ENCODE assay signal across 7 mouse cellular contexts in the genomic region with DNA sequence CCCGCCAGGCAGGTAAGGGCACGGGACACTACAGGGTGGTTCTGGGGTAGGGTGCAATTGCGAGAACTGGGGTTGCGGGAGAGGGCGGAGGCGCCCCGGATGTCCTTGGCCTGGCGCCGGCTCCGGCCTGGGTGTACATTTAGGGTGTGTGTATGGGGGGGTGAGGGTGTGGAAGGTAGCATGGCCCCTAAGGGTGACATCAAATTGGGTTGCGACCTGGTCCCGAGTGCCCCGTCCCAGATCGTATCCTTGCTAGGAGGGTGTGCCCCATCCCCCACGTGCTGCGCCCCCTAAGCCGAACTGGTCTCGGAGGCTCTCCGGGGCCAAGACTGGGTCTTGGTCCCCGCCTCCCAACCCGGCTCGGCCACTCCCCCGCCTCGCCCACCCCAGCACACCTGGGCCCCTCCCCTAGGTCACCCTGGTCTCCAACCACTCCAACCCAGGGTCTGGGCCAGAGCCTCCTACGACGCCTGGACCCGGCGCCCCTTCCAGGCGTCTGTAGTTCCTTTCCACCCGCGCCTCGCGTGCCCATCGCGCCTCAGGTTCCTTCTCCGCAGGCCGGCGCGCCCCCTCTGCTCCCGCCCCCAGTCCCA. TPM values are rescaled to one million over a fixed set of nuclear protein-coding genes. Genes with fewer than 3 reads are reported as not detected.
DNase-seq lines count a peak whose midpoint lies in the region; ATAC-seq and TF ChIP-seq lines count a peak whose summit lies in the region.

No protein-coding gene starts in this region.

- H3K4me2 ChIP-seq in lung, embryonic 16.5 days (ENCODE audit: low read depth, low read length): peak overlapping the region; percentile 95
- H3K4me2 ChIP-seq in kidney, postnatal 0 days (ENCODE audit: low read length): peak overlapping the region; percentile 87
- peak overlapping the region; percentile 96 for H3K4me2 ChIP-seq in neural tube, embryonic 11.5 days (ENCODE audit: low read depth)

- no peaks in the 10 kb centered on the region for H3K36me3 ChIP-seq in lung, embryonic 16.5 days (ENCODE audit: control insufficient read depth, insufficient read depth, low read length)
- no peaks in the 10 kb centered on the region for H3K36me3 ChIP-seq in kidney, postnatal 0 days (ENCODE audit: insufficient read depth, low read length)
- H3K36me3 ChIP-seq in neural tube, embryonic 11.5 days (ENCODE audit: control insufficient read depth, insufficient read depth, low read length): no peaks in the 10 kb centered on the region

- no peak for TF ChIP-seq POLR2A in embryonic fibroblast, embryonic 13.5 days (IDR thresholded peaks at IDR 0.05; ENCODE audit: low read depth, low read length)

- ATAC-seq in lung, embryonic 16.5 days (ENCODE audit: low read depth): peak; percentile 23; the same call in 1 of the 2 replicates
- ATAC-seq in kidney, postnatal 0 days (replicated peaks; ENCODE audit: low FRiP score, low read depth): peak; percentile 31; the same call in 1 of the 2 replicates
- peak; percentile 11; the same call in 1 of the 2 replicates for ATAC-seq in neural tube, embryonic 11.5 days (ENCODE audit: insufficient read depth, low FRiP score, low TSS enrichment)

- no peak overlapping the region for H3K27ac ChIP-seq in lung, embryonic 16.5 days (ENCODE audit: low read length)
- no peak overlapping the region for H3K27ac ChIP-seq in embryonic fibroblast, embryonic 13.5 days (ENCODE audit: insufficient read depth, low read length)
- peak overlapping the region; percentile 42; the same call in 1 of the 2 replicates for H3K27ac ChIP-seq in kidney, postnatal 0 days
- H3K27ac ChIP-seq in neural tube, embryonic 11.5 days (ENCODE audit: low read depth, low read length): 0 out of 2 replicates have a peak overlapping the region, but pooled peaks have one; percentile 1

- under 1% methylated on average over 31 of the region's 40 CpGs for WGBS in lung, embryonic 16.5 days
- WGBS in kidney, postnatal 0 days: 1% methylated on average over 36 of the region's 40 CpGs
- under 1% methylated on average over 26 of the region's 40 CpGs for WGBS in neural tube, embryonic 11.5 days

- H3K9me3 ChIP-seq in lung, embryonic 16.5 days (ENCODE audit: control insufficient read depth, low read length): no peaks in the 10 kb centered on the region
- no peaks in the 10 kb centered on the region for H3K9me3 ChIP-seq in kidney, postnatal 0 days (replicated peaks; ENCODE audit: low read length)
- H3K9me3 ChIP-seq in neural tube, embryonic 11.5 days (ENCODE audit: control insufficient read depth, low read length): no peaks in the 10 kb centered on the region

- peak overlapping the region; percentile 51 for H3K4me3 ChIP-seq in lung, embryonic 16.5 days (ENCODE audit: low read length)
- H3K4me3 ChIP-seq in embryonic fibroblast, embryonic 13.5 days (ENCODE audit: insufficient read depth, low read length): 0 out of 2 replicates have a peak overlapping the region, but pooled peaks have one; percentile 6
- peak overlapping the region; percentile 38 for H3K4me3 ChIP-seq in kidney, postnatal 0 days (replicated peaks; ENCODE audit: low read depth, low read length)
- peak overlapping the region; percentile 48 for H3K4me3 ChIP-seq in neural tube, embryonic 11.5 days (ENCODE audit: low read depth, low read length)

- peaks cover 16% of the 10 kb centered on the region for H3K4me1 ChIP-seq in lung, embryonic 16.5 days (replicated peaks; ENCODE audit: control insufficient read depth, insufficient read depth, low read length)
- H3K4me1 ChIP-seq in embryonic fibroblast, embryonic 13.5 days (ENCODE audit: control insufficient read depth, insufficient read depth, low read length): no peaks in the 10 kb centered on the region; the same call in 1 of the 2 replicates
- peaks cover 23% of the 10 kb centered on the region for H3K4me1 ChIP-seq in kidney, postnatal 0 days (replicated peaks; ENCODE audit: insufficient read depth, low read length)
- H3K4me1 ChIP-seq in neural tube, embryonic 11.5 days (ENCODE audit: control insufficient read depth, insufficient read depth, low read length): peaks cover 15% of the 10 kb centered on the region

- no peak for TF ChIP-seq CTCF in embryonic fibroblast, embryonic 13.5 days (IDR thresholded peaks at IDR 0.05; ENCODE audit: borderline replicate concordance, insufficient read depth, low read length)
- no peak for TF ChIP-seq CTCF in kidney, postnatal 0 days (IDR thresholded peaks at IDR 0.05; ENCODE audit: low read depth)

- peaks cover 18% of the 10 kb centered on the region for H3K27me3 ChIP-seq in lung, embryonic 16.5 days (ENCODE audit: control insufficient read depth, insufficient read depth, low read depth, low read length)
- 0 out of 2 replicates have a peak, but pooled peaks cover 3% of the 10 kb centered on the region for H3K27me3 ChIP-seq in kidney, postnatal 0 days (ENCODE audit: insufficient read depth, low read length)
- H3K27me3 ChIP-seq in neural tube, embryonic 11.5 days (ENCODE audit: control insufficient read depth, insufficient read depth, low read length): 0 out of 2 replicates have a peak, but pooled peaks cover 7% of the 10 kb centered on the region

- no peak for DNase-seq in lung, postnatal 14 days
- DNase-seq in cerebellum, adult 8-10 months: peak; percentile 49
- peak; percentile 9 for DNase-seq in kidney, postnatal 0 days (ENCODE audit: low spot score)
- peak; percentile 42 for DNase-seq in neural tube, embryonic 11.5 days (ENCODE audit: low spot score)
- no peak for DNase-seq in urinary bladder, adult 2 months (ENCODE audit: low spot score)

- peak overlapping the region; percentile 60 for H3K9ac ChIP-seq in lung, embryonic 16.5 days (ENCODE audit: low read length)
- peak overlapping the region; percentile 54 for H3K9ac ChIP-seq in kidney, postnatal 0 days (ENCODE audit: low read depth, low read length)
- peak overlapping the region; percentile 40 for H3K9ac ChIP-seq in neural tube, embryonic 11.5 days (ENCODE audit: low read length)

RNA-seq across cellular contexts. Expression of gene Shank1, which starts 0.3 kb away (rescaled TPM):
- 0.96 and 1.1 TPM in 2 replicates for polyA plus RNA-seq in lung, embryonic 16.5 days (2015; fragmentation: Nextera tagmentation; extraction: Ambion mirVana)
- polyA plus RNA-seq in embryonic fibroblast, embryonic 13.5 days (2011; ENCODE audit: insufficient read length, low read depth, missing spikeins): 1.1 and 2.6 TPM in 2 replicates
- 0.68 and 1.1 TPM in 2 replicates for polyA plus RNA-seq in kidney, postnatal 0 days (2015; fragmentation: Nextera tagmentation; extraction: Ambion mirVana)
- polyA plus RNA-seq in neural tube, embryonic 11.5 days (2014; fragmentation: Nextera tagmentation; extraction: Ambion mirVana): 4.6 and 4.7 TPM in 2 replicates
- polyA plus RNA-seq in urinary bladder, adult 2 months (2012; rRNA removed): 0.85 and 1.9 TPM in 2 replicates

RNA-seq across cellular contexts. Expression of gene Clec11a, which starts 3.7 kb away (rescaled TPM):
- polyA plus RNA-seq in lung, embryonic 16.5 days (2015; fragmentation: Nextera tagmentation; extraction: Ambion mirVana): 3.0 and 3.2 TPM in 2 replicates
- polyA plus RNA-seq in embryonic fibroblast, embryonic 13.5 days (2011; ENCODE audit: insufficient read length, low read depth, missing spikeins): 2.6 and 13.4 TPM in 2 replicates
- polyA plus RNA-seq in kidney, postnatal 0 days (2015; fragmentation: Nextera tagmentation; extraction: Ambion mirVana): 5.1 and 6.0 TPM in 2 replicates
- polyA plus RNA-seq in neural tube, embryonic 11.5 days (2014; fragmentation: Nextera tagmentation; extraction: Ambion mirVana): 1.9 and 2.4 TPM in 2 replicates
- polyA plus RNA-seq in urinary bladder, adult 2 months (2012; rRNA removed): 17.2 and 19.7 TPM in 2 replicates

RNA-seq across cellular contexts. Expression of gene Gm15517, which starts 49.1 kb away (rescaled TPM):
- polyA plus RNA-seq in lung, embryonic 16.5 days (2015; fragmentation: Nextera tagmentation; extraction: Ambion mirVana): not detected in 2 replicates
- not detected in 2 replicates for polyA plus RNA-seq in embryonic fibroblast, embryonic 13.5 days (2011; ENCODE audit: insufficient read length, low read depth, missing spikeins)
- polyA plus RNA-seq in kidney, postnatal 0 days (2015; fragmentation: Nextera tagmentation; extraction: Ambion mirVana): not detected in 2 replicates
- not detected in 2 replicates for polyA plus RNA-seq in neural tube, embryonic 11.5 days (2014; fragmentation: Nextera tagmentation; extraction: Ambion mirVana)
- 0.65 TPM in 1 of 2 replicates, not detected in the other for polyA plus RNA-seq in urinary bladder, adult 2 months (2012; rRNA removed)

RNA-seq across cellular contexts. Expression of gene Acp4, which starts 53.2 kb away (rescaled TPM):
- not detected in 2 replicates for polyA plus RNA-seq in lung, embryonic 16.5 days (2015; fragmentation: Nextera tagmentation; extraction: Ambion mirVana)
- not detected in 2 replicates for polyA plus RNA-seq in embryonic fibroblast, embryonic 13.5 days (2011; ENCODE audit: insufficient read length, low read depth, missing spikeins)
- not detected in 2 replicates for polyA plus RNA-seq in kidney, postnatal 0 days (2015; fragmentation: Nextera tagmentation; extraction: Ambion mirVana)
- not detected in 2 replicates for polyA plus RNA-seq in neural tube, embryonic 11.5 days (2014; fragmentation: Nextera tagmentation; extraction: Ambion mirVana)
- polyA plus RNA-seq in urinary bladder, adult 2 months (2012; rRNA removed): not detected in 2 replicates

Comparison
In these comparisons a context has a peak if more than half of its experiments do, and no peak if none do; other contexts are left out.
1. H3K27ac ChIP-seq: peak in kidney, postnatal 0 days (single experiment) and neural tube, embryonic 11.5 days (single experiment); none in lung, embryonic 16.5 days (single experiment) and embryonic fibroblast, embryonic 13.5 days (single experiment).
2. DNase-seq: peak in cerebellum, adult 8-10 months (single experiment), kidney, postnatal 0 days (single experiment) and neural tube, embryonic 11.5 days (single experiment); none in lung, postnatal 14 days (single experiment) and urinary bladder, adult 2 months (single experiment).
3. Peak in every context shown above with its lines, with median percentiles within 50 percentile points of each other: ATAC-seq, H3K4me2 ChIP-seq, H3K4me3 ChIP-seq and H3K9ac ChIP-seq.